Mouse (Mus musculus): ENCODE data around the gene Fam83g.

GRCm38 (mm10) chr11:61719387-61719786 is 35.5 kb downstream of the Fam83g start:
- TF ChIP-seq CTCF (IDR thresholded peaks at IDR 0.05; ENCODE audit: insufficient read depth, low read length) (no peak), POLR2A (IDR thresholded peaks at IDR 0.05; ENCODE audit: borderline replicate concordance, extremely low read depth, low read depth, low read length) (no peak)

All from lung, adult 2 months (tissue).